8 mouse cellular contexts compared by ENCODE assay signal in the genomic region with DNA sequence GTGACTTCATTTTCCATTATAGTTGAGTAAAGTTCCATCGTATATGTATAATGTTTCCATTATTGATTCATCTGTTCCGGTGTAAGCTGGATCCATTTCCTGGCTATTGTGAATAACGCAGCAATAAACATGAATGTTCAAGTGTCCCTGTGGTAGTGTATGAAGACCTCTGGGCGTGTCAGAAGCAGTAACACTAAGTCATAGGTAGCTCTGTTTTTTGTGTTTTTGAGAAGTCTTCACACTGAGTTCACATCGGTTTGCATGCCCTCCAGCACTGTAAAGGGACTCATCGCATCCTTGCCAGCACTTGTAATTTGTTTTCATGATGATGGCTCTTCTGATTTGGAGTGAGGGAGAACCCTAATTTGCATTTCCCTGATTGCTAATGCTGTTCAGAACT. TPM values are rescaled to one million over a fixed set of nuclear protein-coding genes. Genes with fewer than 3 reads are reported as not detected.
DNase-seq lines count a peak whose midpoint lies in the region; ATAC-seq and TF ChIP-seq lines count a peak whose summit lies in the region.

Gene Tsga10 (minus strand): TSS at position 144 of the 400 bp plus-strand sequence.

- DNase-seq in heart, postnatal 0 days (ENCODE audit: low spot score) = no peak
- DNase-seq in heart, postnatal 36 days = no peak
- peak; percentile 32 for DNase-seq in adipocyte (ENCODE audit: low spot score)
- no peak for DNase-seq in B cell, adult 2 months
- no peak for DNase-seq in adrenal gland, postnatal 10 days

- no peaks in the 10 kb centered on the region for H3K36me3 ChIP-seq in heart, postnatal 0 days (replicated peaks; ENCODE audit: control insufficient read depth, insufficient read depth, low read length)
- no peaks in the 10 kb centered on the region for H3K36me3 ChIP-seq in hindbrain, embryonic 15.5 days
- no peaks in the 10 kb centered on the region for H3K36me3 ChIP-seq in macrophage (ENCODE audit: inconsistent target)

- peak within 1 kb of the TSS; percentile 92 for H3K27ac ChIP-seq in heart, postnatal 0 days (ENCODE audit: low read depth)
- H3K27ac ChIP-seq in hindbrain, embryonic 15.5 days (replicated peaks) = peak within 1 kb of the TSS; percentile 93
- peak within 1 kb of the TSS; percentile 24 for H3K27ac ChIP-seq in macrophage

- TF ChIP-seq CTCF in heart, postnatal 0 days (IDR thresholded peaks at IDR 0.05; ENCODE audit: low read depth) = no peak

- H3K4me2 ChIP-seq in heart, postnatal 0 days (ENCODE audit: low read depth, low read length) = peak within 1 kb of the TSS; percentile 91
- peak within 1 kb of the TSS; percentile 83 for H3K4me2 ChIP-seq in hindbrain, embryonic 15.5 days

- intact Hi-C loops in heart, postnatal 36 days (cut with DNase I) = loop anchor here (1.0 to 10.0 kb wide), 3 partner anchors 187 to 1801 kb away; partner anchors contain the start of genes Coa5, Hs6st1 and Unc50

- no peaks in the 10 kb centered on the region for H3K27me3 ChIP-seq in heart, postnatal 0 days (ENCODE audit: control insufficient read depth, insufficient read depth, low read length)
- no peaks in the 10 kb centered on the region for H3K27me3 ChIP-seq in hindbrain, embryonic 15.5 days

- peaks cover 6% of the 10 kb centered on the region; the same call in 1 of the 2 replicates for H3K4me1 ChIP-seq in heart, postnatal 0 days (ENCODE audit: control insufficient read depth, insufficient read depth)
- H3K4me1 ChIP-seq in hindbrain, embryonic 15.5 days (replicated peaks) = peaks cover 14% of the 10 kb centered on the region

- peak within 1 kb of the TSS; percentile 59 for H3K9ac ChIP-seq in heart, postnatal 0 days (replicated peaks; ENCODE audit: low read depth, low read length)
- H3K9ac ChIP-seq in hindbrain, embryonic 15.5 days = peak within 1 kb of the TSS; percentile 57

- peak within 1 kb of the TSS; percentile 58 for H3K4me3 ChIP-seq in heart, postnatal 0 days (ENCODE audit: low read depth, low read length)
- peak within 1 kb of the TSS; percentile 89 for H3K4me3 ChIP-seq in hindbrain, embryonic 15.5 days
- H3K4me3 ChIP-seq in macrophage (ENCODE audit: inconsistent target) = peak within 1 kb of the TSS; percentile 65

- H3K9me3 ChIP-seq in heart, postnatal 0 days (replicated peaks; ENCODE audit: control insufficient read depth, low read length) = no peaks in the 10 kb centered on the region
- H3K9me3 ChIP-seq in hindbrain, embryonic 15.5 days = no peaks in the 10 kb centered on the region

- ATAC-seq in heart, postnatal 0 days (ENCODE audit: insufficient read depth, low read depth) = no peak
- no peak for ATAC-seq in hindbrain, embryonic 15.5 days (ENCODE audit: low FRiP score, low read depth)
- no peak for ATAC-seq in erythroid progenitor cell, adult 5-6 weeks (replicated peaks; ENCODE audit: low FRiP score, poor library complexity, severe bottlenecking)

- H3K79me2 ChIP-seq in macrophage (ENCODE audit: inconsistent target) = peaks cover 13% of the 10 kb centered on the region; the same call in 1 of the 2 replicates

- WGBS in heart, postnatal 0 days = 82% methylated on average over 6 of the region's 6 CpGs
- WGBS in hindbrain, embryonic 15.5 days = 81% methylated on average over 6 of the region's 6 CpGs
- WGBS in macrophage (ENCODE audit: missing documents) = 92% methylated on average over 6 of the region's 6 CpGs

- no peak for TF ChIP-seq EP300 in heart, postnatal 0 days (IDR thresholded peaks at IDR 0.05; ENCODE audit: low read depth)

RNA-seq across cellular contexts. Expression of gene Tsga10, which starts in this region (rescaled TPM):
- total RNA-seq in heart, postnatal 0 days (2014; rRNA removed; ENCODE audit: low replicate concordance) = 1.5 and 3.7 TPM in 2 replicates
- 3.1 and 3.6 TPM in 2 replicates for polyA plus RNA-seq in heart, postnatal 0 days (2015; fragmentation: Nextera tagmentation; extraction: Ambion mirVana)
- 1 to 10 TPM; 3.8 to 3.9 TPM for total RNA-seq in heart, postnatal 36 days (2021)
- 15.3 and 15.6 TPM in 2 replicates for polyA plus RNA-seq in hindbrain, embryonic 15.5 days (2015; fragmentation: Nextera tagmentation; extraction: Ambion mirVana)
- total RNA-seq in macrophage (2018; cell fraction: chromatin; rRNA removed) = 10 to 100 TPM in 25 of 26 experiments, 1 to 10 TPM in 1; 9.4 to 64.1 (median 43.8) TPM
- total RNA-seq in macrophage (2018; cell fraction: cytosol; rRNA removed) = 10 to 100 TPM in 13 of 26 experiments, 1 to 10 TPM in 13; 6.4 to 12.9 (median 10.1) TPM
- total RNA-seq in macrophage (2018; cell fraction: nucleus; rRNA removed) = 10 to 100 TPM in 25 of 26 experiments, 1 to 10 TPM in 1; 9.6 to 47.1 (median 27.3) TPM
- 7.0 to 7.7 TPM (median 7.0 TPM) in 3 replicates for polyA plus RNA-seq in macrophage (2018)
- 1 to 10 TPM; 3.9 to 4.7 TPM for total RNA-seq in adrenal gland, postnatal 10 days (2021)
- total RNA-seq in erythroid progenitor cell, adult 5-6 weeks (2015; ENCODE audit: low replicate concordance) = 5.4 and 6.8 TPM in 2 replicates
- total RNA-seq in erythroid progenitor cell, adult 5-6 weeks (2017; ENCODE audit: low replicate concordance) = 1.8 and 2.2 TPM in 2 replicates

Comparison
In these comparisons a context has a peak if more than half of its experiments do, and no peak if none do; other contexts are left out.
1. H3K27ac ChIP-seq: peak in every context shown above with its lines; median percentile 93 in hindbrain, embryonic 15.5 days; 92 in heart, postnatal 0 days; 24 in macrophage.